Mouse (Mus musculus) left cerebral cortex, adult 18-20 months (tissue): Measurements from ENCODE around the gene Apoh. TPM values are rescaled to one million over a fixed set of nuclear protein-coding genes. Genes with fewer than 3 reads are reported as not detected.

Source experiments
- DNase-seq, 2 experiments: peaks; one replicate each; pipeline ENCODE4 v3.0.0; 2021 to 2022; ENCODE audit warnings: low spot score in 2 of 2, mixed read lengths in 1 of 2
- total RNA-seq, 2 experiments: library from RNA; stranded (reverse); gene quantifications; 2 replicates each; pipeline ENCODE4 v1.2.3; 2021

Apoh gene
- total RNA-seq, 2 experiments from 2014 or later, result 0.74 to 1.1 TPM

DNA sequence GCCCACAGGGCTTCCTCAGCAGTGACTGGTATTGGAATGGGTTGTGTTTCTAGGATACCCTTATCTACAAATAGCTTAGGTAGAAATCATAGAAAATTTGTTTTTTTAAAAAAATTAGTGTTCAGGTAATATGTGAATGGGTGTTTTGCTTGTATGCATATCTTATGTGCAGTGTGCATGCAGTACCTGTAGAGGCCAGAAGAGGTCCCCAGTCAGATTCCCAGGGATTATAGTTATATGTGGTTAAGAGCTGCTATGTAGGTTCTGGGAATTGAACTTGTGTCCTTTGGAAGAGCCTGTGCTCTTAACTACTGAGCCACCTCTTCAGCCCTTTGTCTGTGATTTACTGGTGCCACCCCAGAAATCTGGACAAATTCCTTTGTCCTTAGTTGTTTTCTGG lies 104.0 kb downstream of the Apoh start:
- DNase-seq, result no peak

DNA sequence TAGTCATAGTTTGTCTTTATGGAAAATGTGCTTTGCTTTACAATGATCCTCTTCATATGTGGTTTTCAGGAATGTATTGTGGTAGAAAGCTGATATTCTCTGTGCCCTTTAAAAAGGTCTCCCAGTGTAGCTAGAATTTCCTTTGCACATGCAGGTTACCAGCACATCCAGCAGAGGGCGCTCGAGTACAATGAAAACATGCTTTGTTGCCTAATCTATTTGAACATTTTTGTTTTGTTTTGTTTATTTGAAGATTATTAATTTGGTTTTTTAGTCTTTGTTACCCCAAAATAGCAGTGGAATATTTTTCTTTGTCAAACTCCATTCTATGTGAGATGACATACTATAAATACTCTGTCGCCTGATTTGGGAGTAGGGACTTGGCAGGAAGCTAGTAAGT lies 106.7 kb downstream of the Apoh start:
- peak; percentile 75 to 81 for DNase-seq

DNA sequence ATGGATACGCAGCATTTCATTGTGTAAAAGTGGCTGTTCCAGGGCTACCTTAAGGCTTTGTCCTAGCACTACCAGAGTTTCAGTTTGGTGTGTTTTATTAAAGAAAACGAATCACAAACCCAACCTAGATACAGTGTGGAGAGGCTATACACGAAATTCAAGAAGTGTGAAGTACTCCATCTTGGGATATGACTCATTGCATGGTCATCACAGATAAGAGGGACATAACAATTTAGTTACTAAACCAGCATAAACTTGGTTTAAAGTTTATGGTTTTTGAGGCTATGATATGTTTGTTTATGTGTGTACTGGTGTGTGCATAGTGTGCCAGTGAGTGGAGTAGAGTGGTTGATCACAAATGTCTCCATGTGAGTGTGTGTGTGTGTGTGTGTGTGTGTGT lies 116.4 kb downstream of the Apoh start:
- DNase-seq, result no peak

Other genes with a start within 250 kb of the Apoh start
- gene Prkca, start 574 bp downstream of the Apoh start, total RNA-seq, result 100 to 1,000 TPM; 156 to 175 TPM
- 10 to 100 TPM; 11.3 to 12.0 TPM for gene Cep112, start 81.8 kb downstream of the Apoh start, total RNA-seq